Mouse (Mus musculus) A20 (cell line): ENCODE results near the gene Olfr1031.
"Not testable (repeated sequence)": the region's sequence is repeated elsewhere in the genome, so short reads cannot be mapped to it uniquely, and the experiment has no call there.

ENCODE experiments used
- DNase-seq: peaks from one replicate; pipeline ENCODE4 v3.0.0-alpha.2; 2011; ENCODE audit warnings: low read depth, low spot score

Olfr1031 gene

GRCm38 (mm10) chr2:85990004-85990403, at the start of gene Olfr1031:
Gene Olfr1031 (plus strand): TSS chr2:85990304.
- no peak for DNase-seq

DNA sequence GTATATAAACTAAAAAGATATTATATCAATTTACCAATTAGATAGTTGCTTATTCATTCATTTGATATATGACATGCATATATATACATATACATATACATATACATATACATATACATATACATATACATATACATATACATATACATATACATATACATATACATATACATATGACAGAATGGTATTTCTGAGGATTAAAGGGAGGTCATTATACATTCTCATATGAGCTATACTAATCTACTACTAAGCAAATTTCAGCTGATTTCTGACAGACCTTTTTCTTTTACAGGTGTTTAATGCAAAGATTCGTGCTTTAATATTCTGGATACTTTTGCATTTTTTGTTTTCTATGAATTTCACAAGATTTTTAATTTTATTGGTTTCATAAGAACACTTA, 40.0 kb upstream of the Olfr1031 start, which contains the start of gene Olfr1028:
TSS of gene Olfr1028 (plus strand) at position 301 of the 400 bp plus-strand sequence.
- DNase-seq, result no peak

DNA sequence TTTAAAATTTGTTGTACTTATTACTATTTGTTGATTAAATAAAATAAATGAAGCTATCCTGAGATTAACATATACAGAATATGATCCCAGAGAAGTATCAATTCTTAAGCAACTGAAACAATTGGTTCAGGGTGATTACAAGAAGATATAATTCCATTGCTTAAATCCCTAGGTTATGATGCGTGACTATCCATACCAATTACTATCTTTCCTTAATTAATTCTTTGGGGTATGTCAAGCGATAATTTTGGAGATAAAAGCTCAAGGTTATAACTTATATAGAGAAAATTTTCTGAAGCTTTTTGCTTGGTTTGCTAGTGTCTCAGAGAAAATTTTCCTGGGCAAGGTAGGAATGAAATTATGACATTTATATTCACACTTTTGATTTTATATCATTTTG, 16.5 kb upstream of the Olfr1031 start, which contains the start of gene Olfr1029:
TSS of gene Olfr1029 (plus strand) at position 301 of the 400 bp plus-strand sequence.
- no peak for DNase-seq

DNA sequence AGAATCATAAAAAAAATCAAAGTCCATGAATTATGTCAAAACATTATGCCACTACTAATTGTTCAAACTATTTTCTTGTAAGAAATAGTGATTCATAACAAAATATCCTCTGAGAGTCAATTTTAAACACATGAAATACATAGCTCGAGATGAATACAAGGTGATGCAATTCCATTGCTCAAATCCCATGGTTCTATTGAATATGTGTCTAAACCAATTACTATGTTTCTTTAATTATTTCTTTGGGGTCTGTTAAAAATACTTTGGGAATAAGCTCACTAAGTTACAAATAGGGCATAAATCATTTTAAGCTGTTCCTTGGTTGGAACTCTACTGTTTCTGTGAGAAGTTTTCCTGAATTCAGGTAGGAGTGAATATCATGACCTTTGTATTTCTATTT, 11.1 kb upstream of the Olfr1031 start, which contains the start of gene Olfr1030:
TSS of gene Olfr1030 (plus strand) at position 301 of the 400 bp plus-strand sequence.
- no peak for DNase-seq

- DNase-seq, result no peak
Measured at GRCm38 (mm10) chr2:86005240-86005639, 15.1 kb downstream of the Olfr1031 start, which contains the start of gene Olfr1032. Gene Olfr1032 (plus strand): TSS chr2:86005540.

- DNase-seq, result not testable (repeated sequence)
Measured at GRCm38 (mm10) chr2:86020406-86020805, 30.3 kb downstream of the Olfr1031 start, which contains the start of gene Olfr1033. Gene Olfr1033 (plus strand): TSS chr2:86020633.

GRCm38 (mm10) chr2:86021518-86021917, 31.4 kb downstream of the Olfr1031 start:
- DNase-seq, result not testable (repeated sequence)
